Mouse (Mus musculus) E14TG2a.4 (cell line): ENCODE measurements at regions not wholly inside any gene's neighbourhood (a gene's known extent, or its start where the extent isn't known, plus 50 kb on each side); places are given as distances from the start of the nearest gene placed in this dataset.

Source experiments
- CTCF ChIP-seq: conservative IDR thresholded peaks from 2 replicates; pipeline ENCODE4 v1.5.1; 2014; ENCODE audit warnings: low read length
- NANOG ChIP-seq: IDR thresholded peaks from 2 replicates; pipeline ENCODE4 v1.6.1; 2014; ENCODE audit warnings: borderline replicate concordance, low read length, mixed read lengths
- POU5F1 ChIP-seq: IDR thresholded peaks from 2 replicates; pipeline ENCODE4 v1.6.1; 2014; ENCODE audit warnings: low read length, borderline replicate concordance

DNA sequence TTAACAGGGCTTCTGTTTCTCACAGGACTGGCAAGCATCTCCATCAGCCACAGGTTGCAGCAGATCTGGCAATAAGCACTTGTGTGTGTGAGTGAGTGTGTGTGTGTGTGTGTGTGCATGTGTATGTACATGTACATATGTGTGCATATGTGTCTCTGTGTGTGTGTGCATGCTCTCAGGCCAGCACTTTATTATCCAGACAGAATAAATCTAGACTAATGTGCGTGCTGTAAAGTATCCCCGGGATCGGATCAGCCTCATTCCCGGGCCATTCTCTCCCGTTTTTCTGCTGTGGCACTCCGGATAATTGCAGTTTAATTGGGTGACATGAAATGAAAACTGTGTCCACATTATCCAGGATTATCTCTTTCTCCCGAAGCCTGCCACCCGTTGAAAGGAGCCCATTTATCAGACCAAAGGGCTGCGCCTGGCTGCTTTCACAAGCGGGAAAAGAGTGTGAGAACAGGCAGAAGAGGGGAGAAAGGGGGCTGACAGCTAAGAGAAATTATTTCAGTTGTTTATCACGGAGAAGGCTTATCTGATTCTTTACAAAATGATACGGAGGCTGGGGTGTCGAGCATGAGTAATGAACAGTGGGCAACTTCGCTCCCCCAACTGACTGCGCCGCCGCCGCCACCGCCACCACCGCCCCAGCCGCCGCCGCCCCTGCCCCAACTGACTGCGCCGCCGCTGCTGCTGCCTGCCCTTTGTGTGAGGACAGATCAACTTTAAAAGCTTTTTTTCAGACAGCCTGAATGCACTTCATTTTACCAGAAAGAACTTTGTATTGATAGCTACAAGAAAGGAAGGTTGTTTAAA is 55.5 kb downstream of the Gm9376 start:
- TF ChIP-seq CTCF (no peak), POU5F1 (no peak), NANOG (no peak)
